Mouse (Mus musculus) kidney, postnatal 25 days (tissue): ENCODE measurements at regions not wholly inside any gene's neighbourhood (a gene's known extent, or its start where the extent isn't known, plus 50 kb on each side); places are given as distances from the start of the nearest gene placed in this dataset.

ENCODE experiments used
- DNase-seq, 2 experiments: peaks; one replicate each; pipeline ENCODE4 v3.0.0; 2021; ENCODE audit warnings: mixed read lengths in 2 of 2

DNA sequence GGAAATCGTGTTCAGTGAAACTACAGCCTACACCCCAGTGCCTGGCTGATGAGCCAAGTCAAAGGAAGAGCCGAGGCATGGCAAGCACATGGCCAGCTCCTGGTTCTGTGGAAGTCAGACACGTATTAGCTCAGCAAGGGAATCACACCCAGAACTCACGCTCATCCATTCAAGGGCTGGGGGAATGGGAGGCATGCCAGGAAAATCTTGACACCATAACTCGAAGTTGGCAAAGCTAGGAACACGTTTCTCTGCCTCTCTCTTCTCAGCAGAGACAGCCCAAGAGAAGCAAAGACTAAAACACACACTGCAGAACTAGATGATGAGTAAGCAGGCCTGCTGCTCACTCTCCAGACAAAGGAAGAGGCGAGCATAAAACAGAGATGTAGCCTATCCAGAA is 53.5 kb upstream of the Ypel5 start:
- no peak for DNase-seq

DNA sequence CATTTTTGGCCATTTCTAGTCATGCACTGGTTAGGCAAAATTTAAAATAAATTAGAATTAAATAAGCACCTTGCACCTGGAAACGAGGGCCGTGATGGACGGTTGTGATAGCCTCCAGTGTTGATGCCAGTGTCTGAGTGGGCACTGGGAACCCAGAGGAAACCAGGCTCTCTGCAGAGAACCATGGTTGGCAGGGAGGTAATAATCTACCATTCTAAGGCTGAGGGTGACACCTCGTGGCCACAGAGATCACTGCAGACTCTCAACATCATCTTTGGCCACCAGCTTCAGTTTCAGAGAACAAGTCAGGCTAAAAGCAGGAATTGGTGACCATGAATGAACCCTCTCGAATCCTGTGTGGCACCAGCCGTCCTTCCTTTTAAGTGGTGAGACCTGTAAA is 54.5 kb upstream of the Ypel5 start:
- DNase-seq: peak; percentile 49 to 81

DNA sequence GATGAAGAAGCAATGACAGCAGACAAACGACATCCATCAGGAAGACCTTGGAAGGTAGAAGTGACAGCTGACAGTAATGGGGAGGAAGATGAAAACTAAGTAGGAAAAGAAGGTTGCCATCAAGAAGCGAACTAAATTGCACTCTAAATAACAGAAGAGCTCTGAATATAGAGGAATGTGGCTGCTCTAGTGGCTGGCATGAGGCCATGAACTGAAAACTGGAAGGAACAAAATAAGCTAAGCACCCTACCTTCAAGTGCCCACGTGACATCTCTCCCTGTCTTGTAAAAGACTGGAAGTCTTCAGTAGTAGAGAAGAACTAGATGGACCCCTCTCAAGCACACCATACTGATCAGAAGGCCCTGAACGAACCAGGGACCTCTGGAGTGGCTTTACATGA is 68.0 kb upstream of the Ypel5 start:
- no peak for DNase-seq

DNA sequence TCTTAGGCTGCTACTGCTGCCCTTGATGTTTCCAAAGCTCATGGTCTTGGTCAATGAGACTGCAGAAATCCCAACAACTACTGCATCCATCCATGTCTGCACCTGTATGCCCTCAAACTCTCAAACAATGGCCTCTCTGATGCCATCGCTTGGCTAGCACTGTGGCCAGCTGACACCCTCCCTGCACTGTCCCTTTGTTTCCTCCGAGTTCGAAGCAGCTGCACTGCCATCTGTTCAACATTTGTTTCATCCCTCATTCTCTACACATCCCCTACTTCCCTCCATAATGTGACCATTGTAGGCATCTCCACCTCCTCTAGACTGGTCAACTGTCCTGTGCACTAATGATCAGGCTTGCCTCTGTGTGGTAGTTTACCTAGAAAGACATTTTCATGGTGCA is 75.3 kb upstream of the Ypel5 start:
- no peak for DNase-seq

DNA sequence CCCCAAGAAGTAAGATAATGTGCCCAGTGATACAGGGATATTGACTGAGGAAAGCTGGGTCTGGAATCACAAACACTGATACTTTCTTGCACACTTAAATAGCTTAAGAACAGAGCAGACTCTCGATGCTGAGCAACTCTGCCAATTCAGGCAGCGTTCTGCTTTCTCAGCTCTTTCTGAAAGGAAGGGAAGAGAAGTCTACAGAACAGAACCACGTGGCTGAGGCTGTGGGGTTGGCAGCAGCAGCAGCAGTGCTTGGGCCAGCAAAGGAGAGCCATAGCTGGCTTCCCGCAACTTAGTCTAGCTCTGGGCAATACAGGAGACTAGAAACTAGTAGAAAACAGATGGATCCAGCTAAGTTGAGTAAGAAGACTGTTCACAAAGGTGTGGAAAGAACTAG is 89.8 kb upstream of the Ypel5 start:
- DNase-seq: no peak

DNA sequence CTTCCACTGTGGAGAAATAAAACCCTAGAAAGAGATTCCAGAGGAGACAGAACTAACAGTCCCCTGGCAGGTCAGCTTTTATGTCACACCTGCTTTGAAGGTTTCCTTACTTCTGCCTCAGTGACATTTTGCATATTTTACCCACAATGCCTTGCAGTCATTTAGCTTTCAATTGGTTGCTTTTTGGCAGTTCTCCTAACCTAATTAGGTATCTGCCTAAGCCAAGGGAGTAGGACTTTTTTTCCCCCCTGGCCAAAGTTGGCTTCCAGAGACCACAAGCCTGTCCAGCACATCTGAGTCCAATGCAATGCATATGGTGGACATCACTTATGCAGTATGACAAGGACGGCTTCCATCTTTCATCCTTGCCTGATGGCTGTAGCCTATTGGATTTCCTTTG is 103.2 kb upstream of the Ypel5 start:
- no peak for DNase-seq

DNA sequence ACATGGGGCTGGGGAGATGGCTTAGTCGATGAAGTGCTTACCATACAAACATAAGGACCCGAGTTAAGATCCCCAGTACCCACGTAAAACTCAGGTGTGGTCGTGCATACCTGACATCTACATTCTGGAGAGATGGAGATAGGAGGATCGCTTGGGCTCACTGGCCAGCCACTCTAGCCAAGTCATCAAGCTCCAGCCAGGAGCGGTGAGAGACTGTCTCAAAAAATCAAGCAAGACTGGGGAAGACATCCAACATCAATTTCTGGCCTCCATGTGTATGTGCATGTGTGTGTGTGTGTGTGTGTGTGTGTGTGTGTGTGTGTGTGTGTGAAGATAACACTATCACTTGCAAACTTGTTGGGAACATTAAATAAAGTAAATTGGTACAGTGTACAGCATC is 104.6 kb upstream of the Ypel5 start:
- DNase-seq: no peak

DNA sequence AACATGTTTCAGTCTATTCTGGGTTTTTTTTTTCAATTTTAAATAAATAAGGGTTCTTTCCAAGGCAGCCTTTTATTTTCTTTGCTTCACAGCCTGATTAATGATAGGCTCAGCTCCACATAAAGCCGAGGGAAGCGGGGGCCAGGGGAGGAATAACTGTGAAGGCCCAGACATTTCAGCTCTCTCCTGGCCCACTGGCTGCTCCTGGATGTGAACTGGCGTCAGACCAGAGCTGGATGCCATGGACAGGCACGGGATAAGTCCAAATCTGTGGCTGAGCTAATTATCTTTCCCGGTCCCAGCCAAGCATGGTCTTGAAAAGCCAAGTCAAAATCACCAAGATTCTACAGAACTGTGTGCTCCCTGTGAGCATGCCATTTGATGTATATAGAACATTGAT is 105.1 kb upstream of the Ypel5 start:
- no peak for DNase-seq

DNA sequence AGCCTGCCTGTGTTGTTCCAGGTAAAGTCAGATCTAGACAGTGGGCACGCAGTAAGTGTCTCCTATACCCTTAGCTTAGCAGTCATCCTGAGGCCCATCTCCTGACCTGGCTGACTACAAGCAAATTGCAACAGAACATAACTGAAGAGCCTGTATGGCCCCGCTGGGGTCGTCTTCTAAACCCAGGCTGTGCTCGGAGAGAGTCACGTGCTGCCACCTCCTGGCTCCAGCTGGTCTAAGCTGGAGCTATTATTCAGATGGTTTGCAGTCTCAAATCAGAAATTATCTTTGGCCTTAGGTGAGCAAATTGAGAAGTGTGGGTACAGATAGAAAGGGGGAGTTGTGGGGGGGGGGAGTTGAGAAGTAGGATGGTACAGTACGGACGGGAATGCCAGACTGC is 115.5 kb upstream of the Ypel5 start:
- peak in 1 of 2 experiments; percentile 14 for DNase-seq

DNA sequence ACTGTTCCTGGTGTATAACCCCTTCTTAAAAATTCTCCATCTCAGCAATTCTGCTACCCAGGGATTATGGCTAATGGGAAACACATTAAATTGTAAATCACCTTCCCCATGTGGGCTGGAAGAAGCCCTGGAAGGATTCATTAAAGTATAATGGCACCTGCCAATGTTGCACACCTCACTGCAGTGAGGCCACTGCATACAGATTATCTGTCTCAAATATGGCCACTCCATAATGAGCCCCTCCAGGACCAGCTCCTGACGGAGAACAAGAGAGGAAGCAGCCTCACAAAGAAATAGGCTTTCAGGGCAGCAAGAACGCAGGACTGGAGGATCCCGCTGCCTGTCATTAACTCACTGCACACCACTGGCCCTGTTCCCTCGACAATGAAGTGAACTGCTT is 115.2 kb upstream of the Alk start:
- no peak for DNase-seq

DNA sequence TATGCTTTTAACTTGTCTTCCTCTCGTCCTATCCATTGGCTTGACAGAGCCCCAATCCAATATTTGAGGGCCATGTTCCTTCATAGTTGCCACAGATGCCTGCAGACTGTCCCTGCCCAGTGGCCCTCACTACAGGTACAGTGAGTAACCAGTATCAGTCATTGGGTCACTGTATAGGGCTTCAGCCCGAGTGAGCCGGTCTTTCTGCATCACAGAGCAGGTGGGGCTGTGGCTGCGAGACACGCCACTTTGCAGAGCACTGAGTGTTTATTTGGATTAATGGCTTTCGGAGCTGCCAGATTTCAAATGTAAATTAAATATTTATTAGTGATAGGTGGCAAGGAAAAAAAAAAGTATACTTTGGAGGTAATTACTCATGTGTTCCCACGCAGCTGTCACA is 87.2 kb upstream of the Alk start:
- no peak for DNase-seq

DNA sequence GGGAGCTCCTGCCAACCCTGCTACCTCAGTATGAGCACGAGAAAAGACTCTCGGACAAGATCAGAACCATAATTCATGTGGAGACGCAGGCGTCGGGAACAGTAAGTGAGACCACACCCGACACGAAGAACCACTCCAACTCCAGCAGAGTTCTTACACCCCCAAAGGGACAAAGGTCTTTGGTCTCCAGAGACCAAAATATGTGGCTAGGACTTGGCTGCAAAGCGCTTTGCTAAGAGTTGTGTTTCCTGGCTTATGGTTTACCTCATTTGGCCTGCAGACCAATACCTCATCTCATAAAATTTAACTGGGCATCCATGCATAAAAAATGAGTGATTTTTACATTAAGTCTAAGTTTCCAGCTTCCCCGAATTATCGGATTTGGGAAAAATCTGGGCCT is 85.2 kb upstream of the Alk start:
- DNase-seq: peak; percentile 25 to 59

DNA sequence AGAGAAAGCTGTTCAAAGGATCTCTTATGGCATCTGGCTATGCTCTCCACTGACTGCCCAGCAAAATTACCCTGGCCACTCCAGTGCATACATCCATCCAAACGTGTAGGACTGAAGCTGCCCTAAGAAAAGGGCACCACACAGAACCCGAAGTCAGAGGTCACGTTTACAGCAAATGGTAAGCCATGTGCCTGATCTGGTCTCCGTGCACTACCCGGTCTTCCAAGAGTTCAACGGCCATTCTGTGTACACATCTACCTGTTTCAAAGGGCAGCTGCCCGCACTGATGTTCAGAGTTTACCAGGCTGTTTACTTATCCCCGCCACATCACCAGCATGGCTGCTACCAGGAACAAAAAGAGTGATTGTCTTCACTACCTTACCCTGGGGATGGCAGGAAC is 84.4 kb upstream of the Alk start:
- peak; percentile 25 to 68 for DNase-seq

DNA sequence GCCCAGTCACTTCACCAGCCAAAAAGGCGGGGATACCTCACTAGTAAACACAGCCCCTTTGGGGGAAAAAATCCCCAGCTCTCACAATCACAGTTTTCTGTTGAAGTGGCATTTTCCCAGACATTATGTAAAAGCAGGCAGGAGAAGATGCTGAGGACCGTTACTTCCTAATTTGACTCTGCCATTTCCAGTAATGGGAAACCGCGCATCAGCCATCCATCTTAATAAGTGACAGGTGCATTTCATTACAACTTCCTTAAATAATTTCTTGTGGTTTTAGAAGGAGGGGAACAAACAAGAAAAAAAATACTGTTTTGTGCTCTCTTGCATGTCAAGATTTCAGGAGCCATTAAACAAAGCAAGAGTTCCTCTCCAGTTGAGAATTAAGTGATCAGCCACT is 70.2 kb upstream of the Alk start:
- no peak for DNase-seq

DNA sequence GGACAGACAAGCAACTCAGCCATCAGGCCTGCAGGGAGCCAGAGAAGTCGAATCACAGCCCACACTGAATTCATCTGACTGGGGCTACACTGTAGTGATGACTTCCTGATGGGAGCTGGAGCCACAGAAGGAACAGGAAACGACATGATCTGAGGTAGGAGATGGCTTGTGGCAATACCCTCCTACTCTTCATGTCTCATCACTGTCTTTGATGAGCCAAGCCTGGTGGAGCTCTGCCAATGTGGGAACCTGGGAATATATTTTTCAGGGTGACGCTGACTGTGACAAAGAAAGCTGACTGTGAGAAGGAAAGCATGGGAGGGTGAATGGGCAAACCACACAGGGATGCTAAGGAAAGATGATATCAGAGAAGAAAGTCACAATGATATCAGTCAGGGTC is 67.6 kb upstream of the Alk start:
- no peak for DNase-seq

DNA sequence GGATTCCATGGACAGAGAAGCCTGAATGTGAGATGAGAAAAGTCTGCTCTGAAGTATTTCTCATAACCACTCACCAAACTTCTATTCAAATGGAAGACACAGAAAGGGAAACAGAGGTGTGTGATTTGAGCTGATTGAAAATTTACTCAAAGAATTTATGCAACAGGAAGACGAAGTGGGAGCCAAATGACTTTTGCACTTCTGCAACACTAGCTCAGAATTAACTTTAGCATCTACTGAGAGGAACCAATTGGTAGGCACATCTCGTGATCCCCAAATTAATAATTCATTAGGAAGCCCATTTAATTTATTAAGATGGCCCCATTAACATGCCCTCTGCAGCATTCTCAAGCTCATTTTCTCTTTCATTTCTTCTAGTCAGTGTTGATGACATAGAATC is 62.5 kb upstream of the Alk start:
- DNase-seq: peak in 1 of 2 experiments; percentile 6

DNA sequence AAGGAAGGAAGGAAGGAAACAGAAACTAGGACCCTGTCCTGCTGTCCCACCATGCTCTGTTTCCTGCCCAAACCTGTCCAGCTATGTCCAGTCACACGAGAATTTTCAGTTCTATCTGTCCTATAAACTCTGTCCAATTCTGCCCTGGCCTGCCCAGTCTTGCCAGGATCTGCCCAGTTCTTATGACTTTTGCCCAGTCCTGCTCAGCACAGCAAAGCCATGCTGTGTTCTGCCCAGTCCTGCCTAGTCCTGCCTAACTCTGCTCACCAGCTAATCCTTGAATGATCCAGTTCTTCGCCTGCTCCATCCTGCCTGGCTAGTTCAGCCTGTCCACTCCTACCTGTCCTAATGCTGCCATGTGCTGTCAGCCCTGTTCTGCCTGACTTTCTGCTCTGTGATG is 57.3 kb upstream of the Alk start:
- DNase-seq: no peak

DNA sequence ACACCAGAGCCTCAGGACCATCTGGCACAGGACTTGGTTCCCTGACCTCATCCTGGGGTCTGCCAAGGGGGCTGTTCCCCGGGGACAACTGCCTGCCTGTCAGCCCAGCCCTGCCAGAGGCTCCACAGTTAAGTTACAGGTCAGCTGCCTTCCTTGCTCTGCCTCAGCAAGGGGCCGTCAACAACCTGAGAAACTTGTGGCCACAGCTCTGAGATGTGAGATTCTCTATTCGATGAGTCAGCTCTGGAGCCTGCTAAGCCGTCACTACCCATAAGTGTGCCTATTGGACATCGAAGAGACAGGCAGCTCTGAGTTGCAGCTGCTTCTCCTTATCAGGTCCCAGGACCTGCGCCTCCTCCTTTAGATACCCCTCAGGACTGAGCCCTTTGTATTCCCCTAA is 54.3 kb upstream of the Alk start:
- no peak for DNase-seq

DNA sequence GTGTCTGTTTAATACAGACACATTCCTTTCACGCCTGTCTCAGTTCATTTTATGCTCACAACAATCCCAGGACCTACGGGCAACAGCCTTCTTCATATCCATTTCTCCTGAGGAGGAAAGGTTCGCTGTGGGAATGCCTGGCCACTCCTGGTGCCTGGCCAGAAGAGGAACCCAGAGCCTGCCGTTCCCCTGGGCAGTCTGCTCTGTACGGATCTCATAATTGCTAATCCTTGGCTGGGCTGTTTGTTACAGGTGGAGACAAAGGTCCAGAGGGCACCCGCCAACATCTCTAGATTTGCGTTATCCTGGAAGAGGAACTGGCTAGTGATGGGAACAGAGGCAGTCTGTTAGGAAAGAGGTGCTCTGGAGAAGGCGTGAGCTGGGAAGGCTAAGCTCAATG is 53.4 kb upstream of the Alk start:
- DNase-seq: peak; percentile 3 to 34
